Mouse (Mus musculus) forebrain, postnatal 0 days (tissue): Measurements from ENCODE around the gene Mtm1. TPM values are rescaled to one million over a fixed set of nuclear protein-coding genes. Genes with fewer than 3 reads are reported as not detected.

ENCODE experiments used
- ATAC-seq: fragments of 200-750 bp; cut with Nextera tagmentation; 2 replicates; pipeline ENCODE4 v1.8.0; 2017; ENCODE audit warnings: mild to moderate bottlenecking, moderate library complexity
- DNase-seq: peaks from one replicate; pipeline ENCODE4 v3.0.0-alpha.2; 2015
- H3K27ac ChIP-seq: fragments of 300-500 bp; sonication (generic); 2 replicates; pipeline ENCODE4 v1.5.1; 2014; ENCODE audit warnings: low read depth, mild to moderate bottlenecking, antibody characterized with exemption, low read length, moderate library complexity, mixed read lengths
- H3K27me3 ChIP-seq: fragments of 300-500 bp; sonication (generic); 2 replicates; pipeline ENCODE4 v1.6.1; 2014; ENCODE audit warnings: mild to moderate bottlenecking, low read length, mixed read lengths; ENCODE audit not compliant: insufficient read depth
- H3K36me3 ChIP-seq: fragments of 300-500 bp; sonication (generic); 2 replicates; pipeline ENCODE4 v1.6.1; 2014; ENCODE audit warnings: mild to moderate bottlenecking, moderate library complexity; ENCODE audit not compliant: insufficient read depth
- H3K4me1 ChIP-seq: fragments of 300-500 bp; sonication (generic); 2 replicates; pipeline ENCODE4 v1.6.1; 2014; ENCODE audit warnings: antibody characterized with exemption; ENCODE audit not compliant: insufficient read depth
- H3K4me2 ChIP-seq: fragments of 300-500 bp; sonication (generic); 2 replicates; pipeline ENCODE4 v1.6.1; 2014; ENCODE audit warnings: low read depth, mild to moderate bottlenecking, moderate library complexity
- H3K4me3 ChIP-seq: fragments of 300-500 bp; sonication (generic); 2 replicates; pipeline ENCODE4 v1.5.1; 2014; ENCODE audit warnings: low read depth, low read length, mixed read lengths
- H3K9ac ChIP-seq: fragments of 300-500 bp; sonication (generic); 2 replicates; pipeline ENCODE4 v1.6.1; 2014; ENCODE audit warnings: mild to moderate bottlenecking
- H3K9me3 ChIP-seq: fragments of 300-500 bp; sonication (generic); 2 replicates; pipeline ENCODE4 v1.6.1; 2016; ENCODE audit warnings: low read length
- CTCF ChIP-seq: sonication (generic); IDR thresholded peaks from 2 replicates; pipeline ENCODE4 v1.5.1; 2016; ENCODE audit warnings: antibody characterized with exemption, control low read depth, low read depth
- WGBS: fragments of 180-500 bp; shearing (Covaris S2); extraction: QIAGEN DNeasy Blood & Tissue Kit; methylation state at CpG from one replicate; pipeline ENCODE4 v1.1.7; 2014; 5-methylcytosine and 5-hydroxymethylcytosine counted together
- polyA plus RNA-seq: library from polyadenylated mRNA; unstranded; fragments of >200 nt; fragmentation: Nextera tagmentation; extraction: Ambion mirVana; gene quantifications from 2 replicates; pipeline ENCODE4 v1.2.1, GENCODE M21; 2015
- total RNA-seq: library from RNA; depleted of rRNA; stranded (reverse); fragments of >200 nt; gene quantifications from 2 replicates; pipeline ENCODE4 v1.2.3, GENCODE M21; 2014

Gene Mtm1
- total and polyA plus RNA-seq, 2 experiments from 2014 or later = 3.4 to 6.1 TPM

DNA sequence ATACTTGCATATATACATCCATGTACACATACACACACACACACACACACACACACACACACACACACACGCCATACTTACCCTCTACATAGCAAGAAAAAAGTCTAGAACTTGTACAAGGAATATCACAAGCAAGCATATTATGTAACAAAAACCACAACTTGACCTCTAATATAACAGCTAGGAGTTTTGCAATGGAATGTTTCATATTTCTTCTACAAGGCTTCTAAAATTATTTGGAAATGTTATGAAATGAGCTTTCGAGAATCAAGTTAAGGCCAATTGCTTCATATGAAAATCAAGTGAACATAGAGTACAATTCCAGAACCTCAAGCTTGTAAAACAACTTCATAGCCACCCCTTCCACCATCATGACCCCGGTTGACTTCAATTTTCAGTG, 74.9 kb downstream of the Mtm1 start:
- Histone ChIP-seq H3K4me1 (no peaks in the 10 kb centered on the region), H3K36me3 (no peaks in the 10 kb centered on the region), H3K27me3 (no peaks in the 10 kb centered on the region), H3K4me2 (no peak overlapping the region), H3K9ac (no peak overlapping the region), H3K9me3 (no peaks in the 10 kb centered on the region), H3K4me3 (no peak overlapping the region), H3K27ac (no peak overlapping the region)
- TF ChIP-seq CTCF = no peak
- DNase-seq (no peak), ATAC-seq (no peak)
- 83% methylated on average over 3 of the region's 3 CpGs for WGBS

DNA sequence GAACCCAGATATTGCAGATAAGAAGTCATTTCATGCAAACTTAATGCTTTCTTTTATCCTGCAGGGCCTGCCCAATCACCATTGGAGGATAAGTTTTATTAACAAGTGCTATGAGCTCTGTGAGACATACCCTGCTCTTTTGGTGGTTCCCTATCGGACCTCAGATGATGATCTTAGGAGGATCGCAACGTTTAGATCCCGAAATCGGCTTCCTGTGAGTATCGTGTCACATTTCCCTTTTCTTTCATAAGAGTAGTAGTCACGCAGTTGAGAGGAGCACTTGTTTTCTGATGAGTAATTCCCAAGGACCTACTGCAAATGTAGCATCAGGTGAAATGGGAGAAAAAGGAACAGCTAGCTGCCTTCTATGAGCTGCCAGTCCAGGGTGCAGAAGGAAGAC, 76.5 kb downstream of the Mtm1 start:
- Histone ChIP-seq H3K4me3 (no peak overlapping the region), H3K9me3 (no peaks in the 10 kb centered on the region), H3K4me2 (no peak overlapping the region), H3K4me1 (no peaks in the 10 kb centered on the region), H3K27me3 (no peaks in the 10 kb centered on the region), H3K27ac (no peak overlapping the region), H3K36me3 (no peaks in the 10 kb centered on the region), H3K9ac (no peak overlapping the region)
- no peak for ATAC-seq
- WGBS = 92% methylated on average over 7 of the region's 7 CpGs
- no peak for TF ChIP-seq CTCF
- no peak for DNase-seq

DNA sequence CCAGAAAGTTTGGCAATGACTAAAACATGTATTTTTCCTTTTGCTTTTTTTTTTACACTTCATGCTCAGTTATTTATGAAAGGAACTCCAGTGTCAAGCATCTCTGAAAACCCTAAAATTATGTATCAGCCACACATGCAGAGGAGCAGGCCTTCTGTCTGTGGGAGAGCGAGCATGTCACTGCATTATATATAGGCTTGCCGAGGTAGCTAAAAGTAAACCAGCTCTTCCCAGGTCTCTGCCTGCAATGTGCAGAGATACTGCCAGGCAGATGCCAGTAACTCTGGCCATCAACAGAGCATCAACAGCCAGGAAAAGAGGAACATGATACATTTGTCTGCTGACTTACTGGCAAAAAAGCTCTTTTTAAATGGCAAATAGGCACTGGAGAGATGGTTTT, 83.6 kb downstream of the Mtm1 start:
- H3K4me2 ChIP-seq = no peak overlapping the region
- no peak overlapping the region for H3K9ac ChIP-seq
- TF ChIP-seq CTCF = no peak
- no peak overlapping the region for H3K4me3 ChIP-seq
- H3K27me3 ChIP-seq = no peaks in the 10 kb centered on the region
- no peak for DNase-seq
- no peak for ATAC-seq
- no peak overlapping the region for H3K27ac ChIP-seq
- H3K9me3 ChIP-seq = no peaks in the 10 kb centered on the region
- WGBS = 86% methylated on average over 2 of the region's 2 CpGs
- no peaks in the 10 kb centered on the region for H3K4me1 ChIP-seq
- H3K36me3 ChIP-seq = no peaks in the 10 kb centered on the region

DNA sequence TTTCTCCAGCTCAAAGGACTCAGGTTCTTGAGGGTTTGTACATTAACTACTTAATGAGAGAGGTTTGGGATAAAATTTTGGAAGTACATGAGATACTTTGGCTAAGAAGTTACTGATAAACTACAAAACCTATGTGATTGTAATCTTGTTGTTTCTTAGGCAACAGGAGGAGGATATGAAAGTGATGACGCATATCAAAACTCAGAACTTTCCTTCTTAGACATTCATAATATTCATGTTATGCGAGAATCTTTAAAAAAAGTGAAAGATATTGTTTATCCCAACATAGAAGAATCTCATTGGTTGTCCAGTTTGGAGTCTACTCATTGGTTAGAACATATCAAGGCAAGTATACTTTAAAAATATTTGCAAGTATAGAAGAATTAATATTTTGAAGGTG, 85.4 kb downstream of the Mtm1 start:
- H3K4me1 ChIP-seq = no peaks in the 10 kb centered on the region

DNA sequence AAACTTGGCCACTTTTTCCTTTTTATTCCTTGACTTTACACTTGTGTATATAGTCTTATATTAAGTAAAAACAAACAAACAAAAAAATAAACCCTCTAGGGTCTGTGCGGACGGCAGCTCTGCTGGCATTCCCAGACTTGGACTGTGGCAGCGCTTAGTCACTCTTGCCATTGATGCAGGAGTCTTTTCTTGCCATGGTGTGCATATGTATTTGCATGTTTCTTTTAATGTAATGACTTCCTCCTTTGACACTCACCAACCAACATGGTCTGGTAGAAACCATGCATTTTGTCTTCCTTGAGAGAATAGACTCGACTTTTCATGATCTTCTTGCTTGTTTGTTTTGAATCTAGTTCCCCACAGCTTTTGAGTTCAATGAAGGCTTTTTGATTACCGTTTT, 91.6 kb downstream of the Mtm1 start:
- Histone ChIP-seq H3K4me3 (no peak overlapping the region), H3K9me3 (no peaks in the 10 kb centered on the region), H3K9ac (no peak overlapping the region), H3K36me3 (no peaks in the 10 kb centered on the region), H3K4me1 (no peaks in the 10 kb centered on the region), H3K27ac (no peak overlapping the region), H3K4me2 (no peak overlapping the region), H3K27me3 (no peaks in the 10 kb centered on the region)
- ATAC-seq (no peak), DNase-seq (no peak)
- TF ChIP-seq CTCF = no peak
- WGBS = 87% methylated on average over 5 of the region's 5 CpGs

More for the DNA sequence above, 85.4 kb downstream of the Mtm1 start:
- ATAC-seq (no peak), DNase-seq (no peak)
- 79% methylated on average over 2 of the region's 2 CpGs for WGBS
- Histone ChIP-seq H3K9ac (no peak overlapping the region), H3K27me3 (no peaks in the 10 kb centered on the region), H3K9me3 (no peaks in the 10 kb centered on the region), H3K4me2 (no peak overlapping the region), H3K36me3 (no peaks in the 10 kb centered on the region), H3K27ac (no peak overlapping the region), H3K4me3 (no peak overlapping the region)
- TF ChIP-seq CTCF = no peak

DNA sequence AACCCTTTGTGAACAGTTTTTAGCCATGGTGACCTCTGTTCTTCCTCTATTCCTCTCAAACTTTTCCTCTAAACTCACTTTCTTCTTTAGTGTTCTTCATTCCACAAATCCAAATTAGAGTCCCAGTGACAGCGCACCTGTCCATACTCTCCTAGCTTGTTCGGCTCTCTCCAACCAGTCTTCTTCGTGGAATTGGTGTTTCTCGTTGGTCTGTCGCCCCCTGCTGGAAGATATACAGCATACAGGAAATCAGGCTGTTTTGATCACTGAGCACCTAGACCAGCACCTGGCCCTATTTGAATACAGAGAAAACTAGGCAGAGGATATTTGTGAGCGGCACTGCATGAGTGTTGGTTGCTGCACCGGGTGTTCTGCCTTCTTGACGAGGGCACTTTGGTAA, 100.7 kb downstream of the Mtm1 start:
- WGBS = 36% methylated on average over 8 of the region's 8 CpGs
- Histone ChIP-seq H3K36me3 (no peaks in the 10 kb centered on the region), H3K9ac (no peak overlapping the region), H3K27me3 (no peaks in the 10 kb centered on the region), H3K9me3 (no peaks in the 10 kb centered on the region), H3K27ac (no peak overlapping the region), H3K4me1 (no peaks in the 10 kb centered on the region), H3K4me2 (no peak overlapping the region), H3K4me3 (no peak overlapping the region)
- peak; percentile 80 for TF ChIP-seq CTCF
- DNase-seq = peak; percentile 70
- ATAC-seq = peak; percentile 55; the same call in 1 of the 2 replicates

DNA sequence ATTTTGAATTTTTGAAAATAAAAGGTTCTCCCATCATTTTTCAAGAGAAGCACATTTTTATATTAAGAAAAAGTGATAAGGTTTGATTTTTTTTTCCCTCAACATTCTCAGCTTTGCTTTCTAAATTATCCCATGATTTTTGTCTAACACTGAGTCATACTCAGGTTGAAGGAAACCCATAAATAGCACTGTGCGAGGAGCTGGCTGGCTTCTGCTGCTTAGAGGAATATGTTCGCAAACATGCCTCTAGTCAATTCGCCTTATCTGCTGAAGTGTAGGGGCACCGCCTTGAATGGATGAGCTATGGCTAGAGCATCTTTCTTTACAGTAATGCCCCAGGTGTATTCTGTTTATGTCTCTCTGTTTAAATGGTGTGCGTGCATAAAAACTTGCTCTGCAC, 103.8 kb downstream of the Mtm1 start:
- no peak for TF ChIP-seq CTCF
- Histone ChIP-seq H3K9ac (no peak overlapping the region), H3K4me2 (no peak overlapping the region), H3K4me3 (no peak overlapping the region), H3K9me3 (no peaks in the 10 kb centered on the region), H3K27ac (no peak overlapping the region), H3K36me3 (no peaks in the 10 kb centered on the region), H3K4me1 (no peaks in the 10 kb centered on the region), H3K27me3 (no peaks in the 10 kb centered on the region)
- ATAC-seq (no peak), DNase-seq (no peak)
- 80% methylated on average over 5 of the region's 5 CpGs for WGBS

DNA sequence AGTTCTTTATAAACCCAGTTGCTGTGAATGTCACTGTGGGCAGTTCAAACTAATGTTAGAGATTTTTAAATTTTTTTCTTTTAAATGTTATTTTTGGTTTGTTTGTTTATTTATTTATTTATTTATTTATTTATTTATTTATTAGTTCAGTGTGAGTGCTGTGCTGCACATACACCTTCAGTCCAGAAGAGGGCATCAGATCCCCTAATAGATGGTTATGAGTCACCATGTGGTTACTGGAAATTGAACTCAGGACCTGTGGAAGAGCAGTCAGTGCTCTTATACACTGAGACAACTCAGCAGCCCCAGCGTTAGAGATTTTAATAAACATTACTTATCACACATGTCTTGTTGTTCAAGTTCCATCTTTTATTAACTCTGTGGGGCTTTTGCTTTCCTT, 141.5 kb downstream of the Mtm1 start:
- Histone ChIP-seq H3K27me3 (no peaks in the 10 kb centered on the region), H3K4me2 (no peak overlapping the region), H3K9ac (no peak overlapping the region), H3K27ac (no peak overlapping the region), H3K4me1 (no peaks in the 10 kb centered on the region), H3K9me3 (no peaks in the 10 kb centered on the region), H3K36me3 (no peaks in the 10 kb centered on the region), H3K4me3 (no peak overlapping the region)
- 93% methylated on average over 1 of the region's 1 CpGs for WGBS
- TF ChIP-seq CTCF = no peak
- ATAC-seq (no peak), DNase-seq (no peak)
